Mouse (Mus musculus) C2C12 (cell line): ENCODE data around the gene Tmeff2. TPM values are rescaled to one million over a fixed set of nuclear protein-coding genes. Genes with fewer than 3 reads are reported as not detected.

ENCODE experiments used
- H3K27me3 ChIP-seq: one replicate; pipeline ENCODE4 v1.6.1; 2011; ENCODE audit not compliant: control insufficient read depth, insufficient read depth, insufficient read length
- H3K36me3 ChIP-seq: one replicate; pipeline ENCODE4 v1.6.1; 2011; ENCODE audit not compliant: control insufficient read depth, insufficient read depth
- H3K4me3 ChIP-seq: one replicate; pipeline ENCODE4 v1.5.1; 2011; ENCODE audit warnings: mild to moderate bottlenecking, control low read depth; ENCODE audit not compliant: poor library complexity, insufficient read depth, severe bottlenecking
- H3K79me2 ChIP-seq: one replicate; pipeline ENCODE4 v1.6.1; 2011; ENCODE audit not compliant: control insufficient read depth, insufficient read depth
- H3K79me3 ChIP-seq: one replicate; pipeline ENCODE4 v1.6.1; 2011; ENCODE audit warnings: low read depth, control low read depth
- H3ac ChIP-seq: one replicate; pipeline ENCODE3; 2011; ENCODE audit warnings: low read depth; ENCODE audit not compliant: control insufficient read depth, insufficient read length
- CEBPB ChIP-seq: IDR thresholded peaks from one replicate; pipeline ENCODE4 v1.6.1; 2011; ENCODE audit warnings: low read depth, mild to moderate bottlenecking, control low read depth, moderate library complexity
- CTCF ChIP-seq: IDR thresholded peaks from one replicate; pipeline ENCODE4 v1.5.1; 2011; ENCODE audit not compliant: control insufficient read depth, insufficient read depth, insufficient read length
- FOSL1 ChIP-seq: IDR thresholded peaks from one replicate; pipeline ENCODE4 v1.8.0; 2011; ENCODE audit warnings: mild to moderate bottlenecking, low read length; ENCODE audit not compliant: poor library complexity, insufficient read depth, severe bottlenecking
- MAX ChIP-seq: IDR thresholded peaks from one replicate; pipeline ENCODE4 v1.6.1; 2011; ENCODE audit warnings: mild to moderate bottlenecking, control low read depth
- MYOD1 ChIP-seq: IDR thresholded peaks from one replicate; pipeline ENCODE4 v1.6.1; 2011; ENCODE audit warnings: low read depth; ENCODE audit not compliant: control insufficient read depth, insufficient read length
- MYOG ChIP-seq: IDR thresholded peaks from one replicate; pipeline ENCODE4 v1.6.1; 2011; ENCODE audit not compliant: control insufficient read depth, insufficient read length; ENCODE audit errors: extremely low read depth
- USF1 ChIP-seq: IDR thresholded peaks from one replicate; pipeline ENCODE4 v1.6.1; 2011; ENCODE audit warnings: low read depth, mild to moderate bottlenecking, control low read depth, moderate library complexity
- polyA plus RNA-seq: library from polyadenylated mRNA; unstranded; fragments of >200 nt; fragmentation: generic; extraction: Trizol; gene quantifications from one replicate; pipeline ENCODE4 v1.2.1, GENCODE M21; 2012; ENCODE audit warnings: missing spikeins

Gene Tmeff2
- polyA plus RNA-seq, 1 experiment = 2.4 TPM

- TF ChIP-seq FOSL1 (no peak), MYOD1 (no peak), CTCF (no peak)
- Histone ChIP-seq H3K4me3 (no peak overlapping the region), H3K36me3 (no peaks in the 10 kb centered on the region), H3ac (no peak overlapping the region), H3K27me3 (no peaks in the 10 kb centered on the region), H3K79me2 (no peaks in the 10 kb centered on the region), H3K79me3 (no peaks in the 10 kb centered on the region)
Measured at GRCm38 (mm10) chr1:51064549-51064948, 164.1 kb downstream of the Tmeff2 start.

- no peaks in the 10 kb centered on the region for H3K79me3 ChIP-seq
Measured at GRCm38 (mm10) chr1:51065652-51066051, 165.2 kb downstream of the Tmeff2 start.

GRCm38 (mm10) chr1:51068814-51069213 is 168.4 kb downstream of the Tmeff2 start:
- Histone ChIP-seq H3K79me3 (no peaks in the 10 kb centered on the region), H3K36me3 (no peaks in the 10 kb centered on the region), H3K79me2 (no peaks in the 10 kb centered on the region), H3K4me3 (no peak overlapping the region), H3ac (no peak overlapping the region), H3K27me3 (no peaks in the 10 kb centered on the region)
- TF ChIP-seq CTCF = no peak
- TF ChIP-seq USF1 = no peak
- TF ChIP-seq MAX = no peak
- TF ChIP-seq FOSL1 = no peak
- no peak for TF ChIP-seq MYOG
- TF ChIP-seq MYOD1 = no peak
- no peak for TF ChIP-seq CEBPB

More at GRCm38 (mm10) chr1:51065652-51066051, 165.2 kb downstream of the Tmeff2 start:
- H3K4me3 ChIP-seq = no peak overlapping the region
- no peaks in the 10 kb centered on the region for H3K36me3 ChIP-seq
- H3K27me3 ChIP-seq = no peaks in the 10 kb centered on the region
- no peaks in the 10 kb centered on the region for H3K79me2 ChIP-seq
- TF ChIP-seq FOSL1 = no peak
- TF ChIP-seq CEBPB = no peak
- no peak for TF ChIP-seq MAX
- no peak for TF ChIP-seq MYOD1
- TF ChIP-seq MYOG = no peak
- TF ChIP-seq USF1 = no peak
- no peak for TF ChIP-seq CTCF
- H3ac ChIP-seq = no peak overlapping the region

- Histone ChIP-seq H3ac (no peak overlapping the region), H3K36me3 (no peaks in the 10 kb centered on the region)
Measured at GRCm38 (mm10) chr1:51069288-51069687, 168.8 kb downstream of the Tmeff2 start.

GRCm38 (mm10) chr1:51074076-51074475 is 173.6 kb downstream of the Tmeff2 start:
- Histone ChIP-seq H3K27me3 (no peaks in the 10 kb centered on the region), H3K79me3 (no peaks in the 10 kb centered on the region), H3K4me3 (no peak overlapping the region), H3ac (no peak overlapping the region), H3K79me2 (no peaks in the 10 kb centered on the region), H3K36me3 (no peaks in the 10 kb centered on the region)
- no peak for TF ChIP-seq MYOG
- TF ChIP-seq MAX = no peak
- no peak for TF ChIP-seq FOSL1
- no peak for TF ChIP-seq CEBPB
- TF ChIP-seq USF1 = no peak

More at GRCm38 (mm10) chr1:51069288-51069687, 168.8 kb downstream of the Tmeff2 start:
- Histone ChIP-seq H3K79me2 (no peaks in the 10 kb centered on the region), H3K79me3 (no peaks in the 10 kb centered on the region), H3K4me3 (no peak overlapping the region), H3K27me3 (no peaks in the 10 kb centered on the region)
- TF ChIP-seq CEBPB (no peak), FOSL1 (no peak), MYOD1 (no peak), CTCF (no peak), USF1 (no peak), MAX (no peak), MYOG (no peak)

- Histone ChIP-seq H3K79me2 (no peaks in the 10 kb centered on the region), H3K4me3 (no peak overlapping the region), H3K27me3 (no peaks in the 10 kb centered on the region), H3K36me3 (no peaks in the 10 kb centered on the region), H3K79me3 (no peaks in the 10 kb centered on the region), H3ac (no peak overlapping the region)
- no peak for TF ChIP-seq USF1
- no peak for TF ChIP-seq MAX
- TF ChIP-seq CTCF = no peak
- no peak for TF ChIP-seq FOSL1
- no peak for TF ChIP-seq CEBPB
- no peak for TF ChIP-seq MYOD1
- TF ChIP-seq MYOG = no peak
Measured at GRCm38 (mm10) chr1:51075785-51076771, 175.6 kb downstream of the Tmeff2 start.
